Mouse (Mus musculus) left cerebral cortex, adult 18-20 months (tissue): Measurements from ENCODE around the gene Stat5a. TPM values are rescaled to one million over a fixed set of nuclear protein-coding genes. Genes with fewer than 3 reads are reported as not detected.

Experiments used
- DNase-seq, 2 experiments: peaks; one replicate each; pipeline ENCODE4 v3.0.0; 2021 to 2022; ENCODE audit warnings: low spot score in 2 of 2, mixed read lengths in 1 of 2
- total RNA-seq, 2 experiments: library from RNA; stranded (reverse); gene quantifications; 2 replicates each; pipeline ENCODE4 v1.2.3; 2021

Gene Stat5a
- total RNA-seq, 2 experiments from 2014 or later: 1.8 to 2.5 TPM

GRCm38 (mm10) chr11:100894146-100894918 lies 35.2 kb downstream of the Stat5a start:
- no peak for DNase-seq

GRCm38 (mm10) chr11:100896078-100896477 lies 36.9 kb downstream of the Stat5a start:
- no peak for DNase-seq

GRCm38 (mm10) chr11:100897294-100898231 lies 38.4 kb downstream of the Stat5a start:
- peak; percentile 45 to 49 for DNase-seq

- DNase-seq: no peak
These were observed 39.5 kb downstream of the Stat5a start for GRCm38 (mm10) chr11:100898441-100899199.

- DNase-seq: no peak
These were observed 45.6 kb downstream of the Stat5a start for GRCm38 (mm10) chr11:100904580-100905351.

- DNase-seq: no peak
These were observed 46.8 kb downstream of the Stat5a start for GRCm38 (mm10) chr11:100905929-100906328.

- DNase-seq: no peak
These were observed 47.7 kb downstream of the Stat5a start for GRCm38 (mm10) chr11:100906885-100907284.

- no peak for DNase-seq
These were observed 49.0 kb downstream of the Stat5a start for GRCm38 (mm10) chr11:100908112-100908511.

- DNase-seq: no peak
These were observed 49.4 kb downstream of the Stat5a start for GRCm38 (mm10) chr11:100908567-100908966.

GRCm38 (mm10) chr11:100912401-100913155 lies 53.4 kb downstream of the Stat5a start:
- no peak for DNase-seq

GRCm38 (mm10) chr11:100914415-100914814 lies 55.3 kb downstream of the Stat5a start:
- no peak for DNase-seq

- DNase-seq: no peak
These were observed 55.9 kb downstream of the Stat5a start for GRCm38 (mm10) chr11:100915063-100915462.

- no peak for DNase-seq
These were observed 57.4 kb downstream of the Stat5a start for GRCm38 (mm10) chr11:100916432-100916971.

- DNase-seq: no peak
These were observed 58.9 kb downstream of the Stat5a start for GRCm38 (mm10) chr11:100918007-100918406.

GRCm38 (mm10) chr11:100920887-100921624 lies 61.9 kb downstream of the Stat5a start:
- no peak for DNase-seq

GRCm38 (mm10) chr11:100924386-100924919 lies 65.3 kb downstream of the Stat5a start:
- DNase-seq: no peak

- DNase-seq: no peak
These were observed 68.2 kb downstream of the Stat5a start for GRCm38 (mm10) chr11:100927386-100927785.

- DNase-seq: no peak
These were observed 71.5 kb downstream of the Stat5a start for GRCm38 (mm10) chr11:100930611-100931010.
